Mouse (Mus musculus): ENCODE results near the gene Runx1. TPM values are rescaled to one million over a fixed set of nuclear protein-coding genes. Genes with fewer than 3 reads are reported as not detected.

Gene Runx1
- total and polyA plus RNA-seq, 3 experiments, result 3.1 to 10.9 (median 4.7) TPM

- peak overlapping the region; percentile 95 for H3K27ac ChIP-seq (ENCODE audit: insufficient read depth, low read depth)
- dilution Hi-C loops (cut with MboI; ENCODE audit: extremely low pct_ligation_motif_present, extremely low pct_unique_long_range_greater_than_20kb, low sequenced_read_pairs), result no loop called here
- H3K4me2 ChIP-seq (ENCODE audit: insufficient read depth, low read depth, poor library complexity, severe bottlenecking), result peak overlapping the region; percentile 90
- H3K36me3 ChIP-seq (replicated peaks in 1 of 2; ENCODE audit: control insufficient read depth in 1 of 2, insufficient read depth in 1 of 2, low read length in 1 of 2), result peaks cover 2 to 61% of the 10 kb centered on the region in 2 experiments
- no peak; the same call in 1 of the 2 replicates for TF ChIP-seq RAD21 (IDR thresholded peaks at IDR 0.05; ENCODE audit: low read depth, low read length)
- peak; percentile 59; the same call in 1 of the 2 replicates for TF ChIP-seq MAFK (IDR thresholded peaks at IDR 0.05; ENCODE audit: insufficient replicate concordance, low read length)
- peak; percentile 96 for TF ChIP-seq CHD2 (IDR thresholded peaks at IDR 0.05; ENCODE audit: low read length)
- TF ChIP-seq CHD1 (IDR thresholded peaks at IDR 0.05; ENCODE audit: low read depth, low read length), result no peak
- no peak for TF ChIP-seq USF1 (IDR thresholded peaks at IDR 0.05; ENCODE audit: low read depth, low read length)
- peak; percentile 93 for TF ChIP-seq JUND (conservative IDR thresholded peaks at IDR 0.05; ENCODE audit: low read depth, low read length)
- peak; percentile 93 for TF ChIP-seq ETS1 (conservative IDR thresholded peaks at IDR 0.05; ENCODE audit: low read depth, low read length)
- peak; percentile 55 for TF ChIP-seq MYC (IDR thresholded peaks at IDR 0.05; ENCODE audit: low read depth, low read length)
- peak; percentile 99 for TF ChIP-seq IRF4 (IDR thresholded peaks at IDR 0.05; ENCODE audit: low read depth, low read length)
- TF ChIP-seq NELFE (IDR thresholded peaks at IDR 0.05; ENCODE audit: low read depth, low read length), result no peak; the same call in 1 of the 2 replicates
- TF ChIP-seq ZMIZ1 (IDR thresholded peaks at IDR 0.05; ENCODE audit: low read depth, low read length), result no peak; the same call in 1 of the 2 replicates
- no peak for TF ChIP-seq SMC3 (IDR thresholded peaks at IDR 0.05; ENCODE audit: low read depth, low read length)
- peak; percentile 89; the same call in 1 of the 2 replicates for TF ChIP-seq RCOR1 (conservative IDR thresholded peaks at IDR 0.05; ENCODE audit: low read depth, low read length)
- TF ChIP-seq ZC3H11A (IDR thresholded peaks at IDR 0.05; ENCODE audit: low read depth, low read length), result no peak
- peak; percentile 18; the same call in 1 of the 2 replicates for TF ChIP-seq NRF1 (IDR thresholded peaks at IDR 0.05; ENCODE audit: low read depth, low read length)
- TF ChIP-seq BHLHE40 (IDR thresholded peaks at IDR 0.05; ENCODE audit: low read depth, low read length), result peak; percentile 83
- no peak for TF ChIP-seq ZKSCAN1 (IDR thresholded peaks at IDR 0.05; ENCODE audit: borderline replicate concordance, low read depth, low read length)
- TF ChIP-seq POLR2A (IDR thresholded peaks at IDR 0.05; ENCODE audit: low read depth, low read length), result no peak; the same call in 1 of the 2 replicates
- no peak for TF ChIP-seq SIN3A (IDR thresholded peaks at IDR 0.05; ENCODE audit: low read length)
- no peak for TF ChIP-seq ELF1 (IDR thresholded peaks at IDR 0.05; ENCODE audit: low read depth, low read length)
- no peak; the same call in 1 of the 2 replicates for TF ChIP-seq MAX (IDR thresholded peaks at IDR 0.05; ENCODE audit: low read length)
- peak; percentile 98 for TF ChIP-seq JUN (IDR thresholded peaks at IDR 0.05; ENCODE audit: insufficient read depth, low read depth, low read length)
- no peak for TF ChIP-seq TBP (conservative IDR thresholded peaks at IDR 0.05; ENCODE audit: low read depth, low read length)
- no peak for TF ChIP-seq E2F4 (IDR thresholded peaks at IDR 0.05; ENCODE audit: insufficient replicate concordance, low read depth, low read length)
- TF ChIP-seq TCF12 (IDR thresholded peaks at IDR 0.05; ENCODE audit: low read depth, low read length), result peak; percentile 96
- peak; percentile 70; the same call in 1 of the 2 replicates for TF ChIP-seq MAZ (IDR thresholded peaks at IDR 0.05; ENCODE audit: low read depth, low read length)
- peak; percentile 98 for TF ChIP-seq EP300 (IDR thresholded peaks at IDR 0.05; ENCODE audit: low read length)
- peak; percentile 99 for TF ChIP-seq MEF2A (IDR thresholded peaks at IDR 0.05; ENCODE audit: borderline replicate concordance, low read depth, low read length)
- no peaks in the 10 kb centered on the region for H3K9me3 ChIP-seq (replicated peaks; ENCODE audit: low read length)
- peak overlapping the region; percentile 62 for H3K9ac ChIP-seq (ENCODE audit: insufficient read depth, low read depth)
- H3K4me3 ChIP-seq (replicated peaks in 1 of 3; ENCODE audit: low read depth in 2 of 3, low read length in 2 of 3, poor library complexity in 1 of 3), result peak overlapping the region in 1 of 3 experiments; percentile 34
- peaks cover 23 to 67% of the 10 kb centered on the region in 2 experiments for H3K4me1 ChIP-seq (ENCODE audit: control insufficient read depth in 1 of 2, insufficient read depth in 2 of 2)
- peak; percentile 94 for DNase-seq (ENCODE audit: extremely low read depth)
- in situ Hi-C loops (cut with MboI; ENCODE audit: low pct_ligation_motif_present, low pct_unique_long_range_greater_than_20kb, low sequenced_read_pairs), result no loop called here
- no peaks in the 10 kb centered on the region for H3K79me2 ChIP-seq (replicated peaks; ENCODE audit: control insufficient read depth, extremely low read depth, insufficient read depth, poor library complexity, severe bottlenecking)
- no peaks in the 10 kb centered on the region for H3K27me3 ChIP-seq (replicated peaks)
Observed at GRCm38 (mm10) chr16:92675677-92676076, 150.3 kb downstream of the Runx1 start.
